Mouse (Mus musculus) splenic B cell, adult 2 months (primary cell): Measurements from ENCODE around the gene Eipr1.

Experiments used
- DNase-seq: peaks from one replicate; pipeline ENCODE4 v3.0.0-alpha.2; 2011; ENCODE audit warnings: low read depth, low spot score
- H3K27me3 ChIP-seq: 2 replicates; pipeline ENCODE4 v1.6.1; 2012; ENCODE audit warnings: mild to moderate bottlenecking, low read length, moderate library complexity, mixed read lengths; ENCODE audit not compliant: control insufficient read depth, poor library complexity, insufficient read depth, severe bottlenecking
- H3K36me3 ChIP-seq: 2 replicates; pipeline ENCODE4 v1.6.1; 2012; ENCODE audit warnings: mild to moderate bottlenecking, low read length, moderate library complexity, mixed read lengths; ENCODE audit not compliant: control insufficient read depth, poor library complexity, insufficient read depth, severe bottlenecking

Gene Eipr1

GRCm38 (mm10) chr12:28793715-28794114 is 42.1 kb downstream of the Eipr1 start:
- H3K27me3 ChIP-seq: no peaks in the 10 kb centered on the region
- no peak for DNase-seq
- H3K36me3 ChIP-seq: no peaks in the 10 kb centered on the region

- Histone ChIP-seq H3K27me3 (no peaks in the 10 kb centered on the region), H3K36me3 (no peaks in the 10 kb centered on the region)
- no peak for DNase-seq
These were observed 43.4 kb downstream of the Eipr1 start for GRCm38 (mm10) chr12:28795041-28795440.

- no peaks in the 10 kb centered on the region for H3K36me3 ChIP-seq
- H3K27me3 ChIP-seq: no peaks in the 10 kb centered on the region
- no peak for DNase-seq
These were observed 45.3 kb downstream of the Eipr1 start for GRCm38 (mm10) chr12:28796881-28797420.

- no peaks in the 10 kb centered on the region for H3K36me3 ChIP-seq
- DNase-seq: no peak
- no peaks in the 10 kb centered on the region for H3K27me3 ChIP-seq
These were observed 48.3 kb downstream of the Eipr1 start for GRCm38 (mm10) chr12:28799798-28800411.

- Histone ChIP-seq H3K27me3 (no peaks in the 10 kb centered on the region), H3K36me3 (no peaks in the 10 kb centered on the region)
- peak; percentile 2 for DNase-seq
These were observed 48.8 kb downstream of the Eipr1 start for GRCm38 (mm10) chr12:28800423-28800822.

GRCm38 (mm10) chr12:28800891-28801290 is 49.3 kb downstream of the Eipr1 start:
- DNase-seq: no peak
- Histone ChIP-seq H3K27me3 (no peaks in the 10 kb centered on the region), H3K36me3 (no peaks in the 10 kb centered on the region)

- Histone ChIP-seq H3K36me3 (no peaks in the 10 kb centered on the region), H3K27me3 (no peaks in the 10 kb centered on the region)
- DNase-seq: no peak
These were observed 50.1 kb downstream of the Eipr1 start for GRCm38 (mm10) chr12:28801731-28802130.

- no peaks in the 10 kb centered on the region for H3K27me3 ChIP-seq
- no peak for DNase-seq
- no peaks in the 10 kb centered on the region for H3K36me3 ChIP-seq
These were observed 51.4 kb downstream of the Eipr1 start for GRCm38 (mm10) chr12:28803043-28803442.

GRCm38 (mm10) chr12:28804558-28805481 is 53.2 kb downstream of the Eipr1 start:
- no peak for DNase-seq
- Histone ChIP-seq H3K27me3 (no peaks in the 10 kb centered on the region), H3K36me3 (no peaks in the 10 kb centered on the region)

GRCm38 (mm10) chr12:28808786-28809375 is 57.3 kb downstream of the Eipr1 start:
- DNase-seq: no peak
- no peaks in the 10 kb centered on the region for H3K27me3 ChIP-seq
- 0 out of 2 replicates have a peak, but pooled peaks cover 2% of the 10 kb centered on the region for H3K36me3 ChIP-seq

GRCm38 (mm10) chr12:28809756-28810337 is 58.2 kb downstream of the Eipr1 start:
- no peak for DNase-seq

GRCm38 (mm10) chr12:28816681-28817426 is 65.3 kb downstream of the Eipr1 start:
- H3K27me3 ChIP-seq: no peaks in the 10 kb centered on the region
- no peak for DNase-seq
- H3K36me3 ChIP-seq: 0 out of 2 replicates have a peak, but pooled peaks cover 2% of the 10 kb centered on the region

More at GRCm38 (mm10) chr12:28809756-28810337, 58.2 kb downstream of the Eipr1 start:
- no peaks in the 10 kb centered on the region for H3K27me3 ChIP-seq
- H3K36me3 ChIP-seq: 0 out of 2 replicates have a peak, but pooled peaks cover 2% of the 10 kb centered on the region

- H3K27me3 ChIP-seq: no peaks in the 10 kb centered on the region
- DNase-seq: no peak
- H3K36me3 ChIP-seq: 0 out of 2 replicates have a peak, but pooled peaks cover 2% of the 10 kb centered on the region
These were observed 65.8 kb downstream of the Eipr1 start for GRCm38 (mm10) chr12:28817427-28817752.

GRCm38 (mm10) chr12:28817891-28818290 is 66.3 kb downstream of the Eipr1 start:
- Histone ChIP-seq H3K36me3 (no peaks in the 10 kb centered on the region), H3K27me3 (no peaks in the 10 kb centered on the region)
- no peak for DNase-seq
